Mouse (Mus musculus) hindbrain, embryonic 14.5 days (tissue): ENCODE measurements at regions not wholly inside any gene's neighbourhood (a gene's known extent, or its start where the extent isn't known, plus 50 kb on each side); places are given as distances from the start of the nearest gene placed in this dataset.

Experiments used
- ATAC-seq: fragments of 200-750 bp; cut with Nextera tagmentation; 2 replicates; pipeline ENCODE4 v1.8.0; 2017; ENCODE audit warnings: moderate number of reproducible peaks, mild to moderate bottlenecking, moderate TSS enrichment, moderate library complexity; ENCODE audit not compliant: low FRiP score
- DNase-seq: peaks from one replicate; pipeline ENCODE4 v3.0.0-alpha.2; 2015; ENCODE audit warnings: low spot score
- H3K27ac ChIP-seq: fragments of 300-500 bp; sonication (generic); 2 replicates; pipeline ENCODE4 v1.5.1; 2014; ENCODE audit warnings: mild to moderate bottlenecking, moderate library complexity
- H3K27me3 ChIP-seq: fragments of 300-500 bp; sonication (generic); 2 replicates; pipeline ENCODE4 v1.6.1; 2014; ENCODE audit warnings: mild to moderate bottlenecking, low read length, mixed read lengths; ENCODE audit not compliant: control insufficient read depth, insufficient read depth
- H3K36me3 ChIP-seq: fragments of 300-500 bp; sonication (generic); replicated peaks from 2 replicates; pipeline ENCODE4 v1.6.1; 2014; ENCODE audit not compliant: control insufficient read depth, insufficient read depth
- H3K4me1 ChIP-seq: fragments of 300-500 bp; sonication (generic); replicated peaks from 2 replicates; pipeline ENCODE4 v1.6.1; 2014; ENCODE audit warnings: antibody characterized with exemption, low read length, mixed read lengths; ENCODE audit not compliant: control insufficient read depth, insufficient read depth
- H3K4me2 ChIP-seq: fragments of 300-500 bp; sonication (generic); replicated peaks from 2 replicates; pipeline ENCODE4 v1.6.1; 2014; ENCODE audit warnings: mild to moderate bottlenecking, moderate library complexity
- H3K4me3 ChIP-seq: fragments of 300-500 bp; sonication (generic); replicated peaks from 2 replicates; pipeline ENCODE4 v1.5.1; 2014; ENCODE audit warnings: mild to moderate bottlenecking, low read length
- H3K9ac ChIP-seq: fragments of 300-500 bp; sonication (generic); 2 replicates; pipeline ENCODE4 v1.6.1; 2014
- H3K9me3 ChIP-seq: fragments of 300-500 bp; sonication (generic); 2 replicates; pipeline ENCODE4 v1.6.1; 2016; ENCODE audit warnings: low read length; ENCODE audit not compliant: control insufficient read depth
- WGBS: fragments of 180-500 bp; shearing (Covaris S2); extraction: QIAGEN DNeasy Blood & Tissue Kit; methylation state at CpG from one replicate; pipeline ENCODE4 v1.1.7; 2014; 5-methylcytosine and 5-hydroxymethylcytosine counted together

- ATAC-seq (no peak), DNase-seq (no peak)
- Histone ChIP-seq H3K9me3 (no peaks in the 10 kb centered on the region), H3K36me3 (no peaks in the 10 kb centered on the region), H3K4me2 (no peak overlapping the region), H3K27me3 (no peaks in the 10 kb centered on the region), H3K27ac (no peak overlapping the region), H3K9ac (no peak overlapping the region), H3K4me3 (no peak overlapping the region), H3K4me1 (no peaks in the 10 kb centered on the region)
- 77% methylated on average over 5 of the region's 5 CpGs for WGBS
Measured at GRCm38 (mm10) chr13:90823877-90824276, 81.3 kb downstream of the Atp6ap1l start.

- H3K27me3 ChIP-seq, result no peaks in the 10 kb centered on the region
- H3K4me3 ChIP-seq, result no peak overlapping the region
- no peaks in the 10 kb centered on the region for H3K9me3 ChIP-seq
- no peaks in the 10 kb centered on the region for H3K4me1 ChIP-seq
- WGBS, result 89% methylated on average over 4 of the region's 4 CpGs
- H3K9ac ChIP-seq, result no peak overlapping the region
- H3K27ac ChIP-seq, result no peak overlapping the region
- H3K36me3 ChIP-seq, result no peaks in the 10 kb centered on the region
- H3K4me2 ChIP-seq, result no peak overlapping the region
- no peak for ATAC-seq
- DNase-seq, result no peak
Measured at GRCm38 (mm10) chr13:90821898-90822297, 83.3 kb downstream of the Atp6ap1l start.

GRCm38 (mm10) chr13:90820453-90820852 is 84.7 kb downstream of the Atp6ap1l start:
- no peak for ATAC-seq
- WGBS, result 47% methylated on average over 3 of the region's 3 CpGs
- no peak overlapping the region for H3K27ac ChIP-seq

GRCm38 (mm10) chr13:90819934-90820333 is 85.2 kb downstream of the Atp6ap1l start:
- no peak for ATAC-seq
- H3K9ac ChIP-seq, result no peak overlapping the region
- no peaks in the 10 kb centered on the region for H3K4me1 ChIP-seq
- 75% methylated on average over 7 of the region's 7 CpGs for WGBS
- H3K27ac ChIP-seq, result no peak overlapping the region
- H3K9me3 ChIP-seq, result no peaks in the 10 kb centered on the region
- H3K4me3 ChIP-seq, result no peak overlapping the region
- no peak for DNase-seq
- H3K27me3 ChIP-seq, result no peaks in the 10 kb centered on the region
- no peak overlapping the region for H3K4me2 ChIP-seq
- H3K36me3 ChIP-seq, result no peaks in the 10 kb centered on the region

More at GRCm38 (mm10) chr13:90820453-90820852, 84.7 kb downstream of the Atp6ap1l start:
- no peak for DNase-seq
- H3K9me3 ChIP-seq, result no peaks in the 10 kb centered on the region
- no peaks in the 10 kb centered on the region for H3K36me3 ChIP-seq
- H3K4me3 ChIP-seq, result no peak overlapping the region
- no peak overlapping the region for H3K4me2 ChIP-seq
- no peaks in the 10 kb centered on the region for H3K4me1 ChIP-seq
- H3K9ac ChIP-seq, result no peak overlapping the region
- no peaks in the 10 kb centered on the region for H3K27me3 ChIP-seq

- Histone ChIP-seq H3K27me3 (no peaks in the 10 kb centered on the region), H3K36me3 (no peaks in the 10 kb centered on the region), H3K9ac (no peak overlapping the region), H3K27ac (no peak overlapping the region), H3K4me2 (no peak overlapping the region), H3K9me3 (no peaks in the 10 kb centered on the region), H3K4me3 (no peak overlapping the region), H3K4me1 (no peaks in the 10 kb centered on the region)
- WGBS, result 84% methylated on average over 4 of the region's 4 CpGs
- ATAC-seq (no peak), DNase-seq (no peak)
Measured at GRCm38 (mm10) chr13:90814174-90814865, 90.8 kb downstream of the Atp6ap1l start.

- no peaks in the 10 kb centered on the region for H3K27me3 ChIP-seq
- no peak for ATAC-seq
Measured at GRCm38 (mm10) chr13:90810011-90810410, 95.1 kb downstream of the Atp6ap1l start.

GRCm38 (mm10) chr13:90799641-90800040 is 105.5 kb downstream of the Atp6ap1l start:
- H3K4me3 ChIP-seq, result no peak overlapping the region
- H3K27me3 ChIP-seq, result no peaks in the 10 kb centered on the region
- WGBS, result 78% methylated on average over 2 of the region's 2 CpGs
- ATAC-seq (no peak), DNase-seq (no peak)
- no peak overlapping the region for H3K27ac ChIP-seq
- H3K9ac ChIP-seq, result no peak overlapping the region
- H3K36me3 ChIP-seq, result no peaks in the 10 kb centered on the region
- no peak overlapping the region for H3K4me2 ChIP-seq
- no peaks in the 10 kb centered on the region for H3K4me1 ChIP-seq
- H3K9me3 ChIP-seq, result no peaks in the 10 kb centered on the region

More at GRCm38 (mm10) chr13:90810011-90810410, 95.1 kb downstream of the Atp6ap1l start:
- Histone ChIP-seq H3K4me2 (no peak overlapping the region), H3K4me1 (no peaks in the 10 kb centered on the region), H3K27ac (no peak overlapping the region), H3K4me3 (no peak overlapping the region), H3K9me3 (no peaks in the 10 kb centered on the region; the same call in 1 of the 2 replicates), H3K36me3 (no peaks in the 10 kb centered on the region), H3K9ac (no peak overlapping the region)
- DNase-seq, result no peak
- WGBS, result 76% methylated on average over 6 of the region's 6 CpGs

GRCm38 (mm10) chr13:90798791-90799542 is 106.2 kb downstream of the Atp6ap1l start:
- Histone ChIP-seq H3K4me1 (no peaks in the 10 kb centered on the region), H3K9me3 (no peaks in the 10 kb centered on the region), H3K27ac (no peak overlapping the region), H3K36me3 (no peaks in the 10 kb centered on the region), H3K9ac (no peak overlapping the region), H3K27me3 (no peaks in the 10 kb centered on the region), H3K4me3 (no peak overlapping the region), H3K4me2 (no peak overlapping the region)
- WGBS, result 34% methylated on average over 6 of the region's 6 CpGs
- DNase-seq, result no peak
- no peak; the same call in 1 of the 2 replicates for ATAC-seq

- no peak for ATAC-seq
- H3K36me3 ChIP-seq, result no peaks in the 10 kb centered on the region
- H3K27me3 ChIP-seq, result no peaks in the 10 kb centered on the region
- no peaks in the 10 kb centered on the region for H3K4me1 ChIP-seq
- no peak overlapping the region for H3K27ac ChIP-seq
- no peaks in the 10 kb centered on the region for H3K9me3 ChIP-seq
- DNase-seq, result no peak
- no peak overlapping the region for H3K4me2 ChIP-seq
- no peak overlapping the region for H3K4me3 ChIP-seq
- H3K9ac ChIP-seq, result no peak overlapping the region
- whole genome bisulfite sequencing, result 65% methylated on average over 2 of the region's 2 CpGs
Measured at GRCm38 (mm10) chr13:90798381-90798780, 106.8 kb downstream of the Atp6ap1l start.
